Mouse (Mus musculus) limb, embryonic 15.5 days (tissue): ENCODE results near the gene Poll. TPM values are rescaled to one million over a fixed set of nuclear protein-coding genes. Genes with fewer than 3 reads are reported as not detected.
"Not testable (repeated sequence)": the region's sequence is repeated elsewhere in the genome, so short reads cannot be mapped to it uniquely, and the experiment has no call there.

Experiments used
- ATAC-seq: fragments of 200-750 bp; cut with Nextera tagmentation; 2 replicates; pipeline ENCODE4 v1.8.0; 2017; ENCODE audit warnings: low read depth, moderate TSS enrichment; ENCODE audit not compliant: insufficient number of reproducible peaks, low FRiP score, low TSS enrichment
- H3K27ac ChIP-seq: fragments of 300-500 bp; sonication (generic); 2 replicates; pipeline ENCODE4 v1.5.1; 2015; ENCODE audit warnings: moderate library complexity, mild to moderate bottlenecking, inconsistent platforms
- H3K27me3 ChIP-seq: fragments of 300-500 bp; sonication (generic); 2 replicates; pipeline ENCODE4 v1.6.1; 2015; ENCODE audit warnings: inconsistent platforms
- H3K36me3 ChIP-seq: fragments of 300-500 bp; sonication (generic); 2 replicates; pipeline ENCODE4 v1.6.1; 2015; ENCODE audit warnings: inconsistent platforms
- H3K4me1 ChIP-seq: fragments of 300-500 bp; sonication (generic); 2 replicates; pipeline ENCODE4 v1.6.1; 2015; ENCODE audit warnings: inconsistent platforms
- H3K4me2 ChIP-seq: fragments of 300-500 bp; sonication (generic); 2 replicates; pipeline ENCODE4 v1.6.1; 2015; ENCODE audit warnings: mild to moderate bottlenecking, inconsistent platforms
- H3K4me3 ChIP-seq: fragments of 300-500 bp; sonication (generic); 2 replicates; pipeline ENCODE4 v1.5.1; 2015; ENCODE audit warnings: mild to moderate bottlenecking, inconsistent platforms
- H3K9ac ChIP-seq: fragments of 300-500 bp; sonication (generic); 2 replicates; pipeline ENCODE4 v1.6.1; 2015; ENCODE audit warnings: inconsistent platforms
- H3K9me3 ChIP-seq: fragments of 300-500 bp; sonication (generic); 2 replicates; pipeline ENCODE4 v1.6.1; 2016; ENCODE audit warnings: inconsistent platforms
- WGBS: fragments of 180-500 bp; shearing (Covaris S2); methylation state at CpG from one replicate; pipeline ENCODE4 v1.1.7; 2015; 5-methylcytosine and 5-hydroxymethylcytosine counted together
- polyA plus RNA-seq: library from polyadenylated mRNA; unstranded; fragments of >200 nt; fragmentation: Nextera tagmentation; extraction: Ambion mirVana; gene quantifications from 2 replicates; pipeline ENCODE4 v1.2.1, GENCODE M21; 2015

Gene Poll
- polyA plus RNA-seq, 1 experiment from 2014 or later = 12.6 TPM

DNA sequence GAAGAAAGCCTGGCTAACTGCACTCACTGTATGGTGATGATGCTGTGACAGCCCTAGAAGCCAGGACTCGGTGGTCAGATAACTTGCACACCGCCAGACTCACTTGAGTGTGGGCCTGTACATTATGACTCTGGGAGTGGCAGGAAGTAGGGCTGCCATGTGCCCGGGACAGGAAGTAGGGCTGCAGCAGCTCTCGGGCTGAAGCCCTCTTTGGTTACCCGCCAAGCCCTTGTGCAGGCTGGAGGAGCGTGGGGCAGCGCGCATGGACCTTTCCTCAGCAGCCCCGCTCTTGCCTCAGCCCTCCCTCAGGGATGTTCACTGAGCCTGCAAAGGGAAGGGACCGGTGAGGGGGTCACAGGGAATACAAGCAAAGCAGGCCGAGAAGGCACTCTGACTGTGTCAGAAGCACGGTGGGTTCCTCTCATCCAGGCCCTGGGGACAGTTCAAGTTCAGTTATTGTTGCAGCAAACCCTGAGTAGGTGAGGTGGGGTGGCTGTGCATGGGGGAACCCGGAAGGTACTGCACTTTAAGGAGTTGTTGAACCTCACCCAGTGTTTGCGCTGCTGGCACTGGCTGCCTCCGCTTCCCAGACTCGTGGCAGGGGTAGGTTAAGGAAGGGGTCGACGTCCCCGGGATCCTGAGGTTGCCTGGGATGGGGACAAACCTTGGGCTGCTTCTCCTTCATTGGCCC lies 14.8 kb upstream of the Poll start:
- H3K4me1 ChIP-seq = peaks cover 38% of the 10 kb centered on the region
- H3K27me3 ChIP-seq = no peaks in the 10 kb centered on the region
- H3K4me2 ChIP-seq = no peak overlapping the region
- H3K36me3 ChIP-seq = peaks cover 30% of the 10 kb centered on the region
- no peaks in the 10 kb centered on the region for H3K9me3 ChIP-seq
- ATAC-seq = no peak
- no peak overlapping the region for H3K4me3 ChIP-seq
- no peak overlapping the region for H3K9ac ChIP-seq
- WGBS = 53% methylated on average over 19 of the region's 19 CpGs
- H3K27ac ChIP-seq = peak overlapping the region; percentile 18

DNA sequence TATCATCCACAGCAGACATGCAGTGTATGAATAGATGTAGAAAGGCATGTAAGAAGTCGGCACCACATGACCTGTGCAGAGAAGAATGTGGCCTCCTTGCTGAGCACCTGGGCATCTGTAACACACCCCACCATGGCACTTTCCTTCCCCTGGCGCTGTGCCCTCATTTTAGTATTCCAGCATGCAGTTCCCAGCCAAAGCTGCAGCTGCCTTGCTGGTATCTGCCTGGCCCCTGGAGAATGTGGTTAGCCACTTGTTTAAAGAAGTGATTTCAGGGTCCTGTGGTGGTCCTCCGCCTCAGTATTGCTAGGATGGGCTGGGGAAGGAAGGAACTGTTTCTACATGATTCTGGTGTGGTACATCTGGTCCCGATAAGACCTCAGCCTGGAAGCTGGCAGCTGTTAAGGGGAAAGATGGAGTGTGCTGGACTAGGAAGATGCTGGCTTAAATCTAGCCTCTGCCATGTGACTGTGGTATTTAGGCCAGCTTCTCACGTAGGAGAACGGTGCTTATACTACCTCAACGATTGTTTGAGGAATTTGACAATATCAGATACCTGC lies 14.1 kb upstream of the Poll start:
- peaks cover 27% of the 10 kb centered on the region for H3K36me3 ChIP-seq
- no peak overlapping the region for H3K9ac ChIP-seq
- no peaks in the 10 kb centered on the region for H3K9me3 ChIP-seq
- ATAC-seq = no peak
- no peak overlapping the region for H3K4me3 ChIP-seq
- peaks cover 43% of the 10 kb centered on the region for H3K4me1 ChIP-seq
- peak overlapping the region; percentile 18; the same call in 1 of the 2 replicates for H3K27ac ChIP-seq
- no peak overlapping the region for H3K4me2 ChIP-seq
- 47% methylated on average over 7 of the region's 7 CpGs for WGBS
- no peaks in the 10 kb centered on the region for H3K27me3 ChIP-seq

DNA sequence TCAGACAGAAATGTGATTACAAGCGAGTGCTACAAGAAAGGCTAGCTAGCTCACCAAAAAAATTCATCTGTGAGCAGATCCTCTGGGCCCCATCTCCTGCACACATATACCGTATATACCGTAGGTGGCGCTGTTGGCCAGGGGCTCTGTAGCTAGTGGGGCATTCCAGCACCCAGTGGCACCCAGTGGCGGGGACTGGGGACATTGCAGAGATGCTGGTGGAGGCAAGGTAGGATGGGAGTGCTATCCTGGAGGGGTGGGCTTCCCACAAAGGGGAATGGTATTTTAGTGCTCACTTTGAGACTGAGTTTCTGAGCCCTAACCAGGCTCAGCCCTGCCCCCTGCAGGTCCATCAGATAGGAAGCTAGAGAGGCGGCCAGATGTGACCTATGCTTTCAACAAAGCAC lies 13.5 kb upstream of the Poll start:
- 19% methylated on average over 6 of the region's 6 CpGs for WGBS
- Histone ChIP-seq H3K9me3 (no peaks in the 10 kb centered on the region), H3K4me3 (no peak overlapping the region), H3K4me1 (peaks cover 49% of the 10 kb centered on the region), H3K9ac (no peak overlapping the region), H3K36me3 (peaks cover 25% of the 10 kb centered on the region), H3K27ac (no peak overlapping the region), H3K4me2 (no peak overlapping the region), H3K27me3 (no peaks in the 10 kb centered on the region)
- ATAC-seq = no peak

DNA sequence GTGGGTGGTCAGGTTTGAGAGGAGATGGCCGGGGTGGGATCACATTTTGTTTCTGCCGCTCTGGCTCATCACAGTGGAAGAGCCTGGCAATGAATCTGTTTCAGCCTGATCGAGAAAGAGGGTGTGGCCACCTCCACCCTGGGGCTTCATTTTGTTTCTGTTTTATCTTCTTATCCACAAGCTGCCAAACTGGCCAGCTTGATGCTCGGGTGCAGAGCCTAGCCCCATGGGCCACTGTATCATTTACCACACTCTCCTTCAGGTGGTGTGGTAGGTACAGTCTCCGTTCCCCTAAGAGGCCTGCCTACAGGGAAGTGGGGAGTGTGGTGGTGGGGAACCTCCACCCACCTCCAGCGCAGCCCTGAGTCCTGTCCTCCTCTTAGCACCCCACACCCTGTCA lies 12.7 kb upstream of the Poll start:
- 63% methylated on average over 6 of the region's 6 CpGs for WGBS
- no peak overlapping the region for H3K4me3 ChIP-seq
- H3K4me1 ChIP-seq = peaks cover 52% of the 10 kb centered on the region
- H3K36me3 ChIP-seq = peaks cover 19% of the 10 kb centered on the region
- no peaks in the 10 kb centered on the region for H3K9me3 ChIP-seq
- H3K4me2 ChIP-seq = no peak overlapping the region
- no peak overlapping the region for H3K9ac ChIP-seq
- H3K27ac ChIP-seq = no peak overlapping the region
- H3K27me3 ChIP-seq = no peaks in the 10 kb centered on the region
- ATAC-seq = no peak

DNA sequence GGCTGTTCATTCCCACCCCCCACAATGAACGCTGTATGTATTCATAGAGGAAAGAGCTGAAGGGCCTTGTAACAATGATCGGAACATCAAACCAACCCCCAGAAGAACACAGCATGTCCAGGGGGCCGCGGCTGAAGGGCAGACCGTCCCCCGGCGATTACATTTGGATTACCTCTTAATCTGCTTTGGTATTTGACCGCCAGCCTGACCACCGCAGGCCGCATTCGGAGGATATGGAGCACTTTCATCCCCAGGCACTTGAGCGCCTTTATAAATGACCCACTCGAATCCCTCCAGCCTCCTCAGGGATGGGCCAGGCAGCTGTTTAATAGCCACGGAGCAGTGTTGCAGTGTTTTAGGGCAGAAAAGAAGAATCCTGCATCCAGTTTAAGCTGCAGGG lies 7.0 kb upstream of the Poll start:
- no peak overlapping the region for H3K4me2 ChIP-seq
- no peak for ATAC-seq
- no peak overlapping the region for H3K27ac ChIP-seq
- H3K4me1 ChIP-seq = peaks cover 45% of the 10 kb centered on the region
- 18% methylated on average over 14 of the region's 14 CpGs for WGBS
- no peak overlapping the region for H3K9ac ChIP-seq
- H3K27me3 ChIP-seq = no peaks in the 10 kb centered on the region
- H3K4me3 ChIP-seq = no peak overlapping the region
- H3K36me3 ChIP-seq = 0 out of 2 replicates have a peak, but pooled peaks cover 9% of the 10 kb centered on the region
- H3K9me3 ChIP-seq = no peaks in the 10 kb centered on the region

DNA sequence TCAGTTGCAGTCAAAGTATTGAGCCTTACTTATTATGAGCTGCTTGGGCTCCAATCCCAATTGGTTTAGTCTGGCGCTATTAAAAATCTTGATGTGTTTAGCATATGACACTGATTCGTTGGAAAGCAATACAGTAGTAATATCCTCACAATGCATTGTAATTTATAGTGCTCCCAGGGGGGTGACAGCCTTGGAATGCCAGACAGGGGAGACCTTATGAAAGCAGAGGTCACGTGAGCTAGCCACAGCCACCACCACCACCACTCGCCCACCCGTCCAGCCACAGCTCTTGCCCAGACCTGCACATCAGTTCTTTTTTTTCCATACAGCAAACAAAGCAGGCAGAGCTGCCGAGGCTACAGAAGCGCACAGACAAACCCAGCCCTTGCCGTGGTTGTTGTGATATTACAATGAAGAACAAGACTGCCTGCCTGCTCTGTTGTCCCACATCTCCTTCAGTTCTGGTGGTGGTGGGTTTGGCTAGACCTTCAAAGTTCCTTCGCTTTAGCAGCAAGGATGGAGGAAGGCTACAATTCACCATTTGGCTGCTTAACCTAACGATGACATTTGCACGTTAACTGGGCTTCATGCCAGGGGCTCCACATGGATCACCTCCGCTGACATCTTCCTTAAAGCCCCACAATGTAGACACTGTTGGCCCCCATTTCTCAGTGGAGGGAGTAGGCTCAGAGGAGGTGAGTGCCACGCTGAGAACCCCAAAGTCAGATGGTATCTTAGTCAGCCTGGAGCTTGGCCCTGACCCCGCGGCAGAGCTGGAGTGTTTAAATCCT lies 5.8 kb upstream of the Poll start:
- Histone ChIP-seq H3K27ac (no peak overlapping the region), H3K36me3 (no peaks in the 10 kb centered on the region), H3K9ac (no peak overlapping the region), H3K4me1 (peaks cover 45% of the 10 kb centered on the region), H3K9me3 (no peaks in the 10 kb centered on the region), H3K27me3 (no peaks in the 10 kb centered on the region), H3K4me2 (no peak overlapping the region), H3K4me3 (no peak overlapping the region)
- WGBS = 31% methylated on average over 15 of the region's 15 CpGs
- ATAC-seq = no peak

DNA sequence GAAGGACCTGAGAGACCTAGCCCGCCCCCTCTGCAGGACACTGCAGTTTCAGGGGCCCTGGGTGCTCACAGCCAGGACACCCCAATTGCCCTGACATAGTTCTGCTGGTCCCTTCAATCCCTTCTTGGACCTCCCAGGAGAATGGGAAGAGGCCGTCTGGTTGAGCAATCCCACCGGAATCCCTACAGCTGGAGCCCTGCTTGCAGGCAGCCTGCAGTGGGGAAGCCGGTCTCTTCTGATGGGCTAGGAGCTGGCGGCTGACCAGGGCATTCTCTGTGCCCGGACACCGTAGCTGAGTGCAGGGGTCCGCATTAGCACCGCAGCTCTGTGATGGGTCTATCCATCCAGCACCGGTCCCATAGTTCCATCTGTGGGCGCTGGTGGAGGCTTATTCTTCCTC lies 6.2 kb downstream of the Poll start:
- H3K27me3 ChIP-seq = 0 out of 2 replicates have a peak, but pooled peaks cover 7% of the 10 kb centered on the region
- H3K9me3 ChIP-seq = no peaks in the 10 kb centered on the region
- H3K4me3 ChIP-seq = no peak overlapping the region
- WGBS = 91% methylated on average over 11 of the region's 11 CpGs
- H3K36me3 ChIP-seq = peaks cover 37% of the 10 kb centered on the region
- no peak overlapping the region for H3K4me2 ChIP-seq
- H3K4me1 ChIP-seq = no peaks in the 10 kb centered on the region
- H3K27ac ChIP-seq = no peak overlapping the region
- H3K9ac ChIP-seq = no peak overlapping the region
- no peak for ATAC-seq

DNA sequence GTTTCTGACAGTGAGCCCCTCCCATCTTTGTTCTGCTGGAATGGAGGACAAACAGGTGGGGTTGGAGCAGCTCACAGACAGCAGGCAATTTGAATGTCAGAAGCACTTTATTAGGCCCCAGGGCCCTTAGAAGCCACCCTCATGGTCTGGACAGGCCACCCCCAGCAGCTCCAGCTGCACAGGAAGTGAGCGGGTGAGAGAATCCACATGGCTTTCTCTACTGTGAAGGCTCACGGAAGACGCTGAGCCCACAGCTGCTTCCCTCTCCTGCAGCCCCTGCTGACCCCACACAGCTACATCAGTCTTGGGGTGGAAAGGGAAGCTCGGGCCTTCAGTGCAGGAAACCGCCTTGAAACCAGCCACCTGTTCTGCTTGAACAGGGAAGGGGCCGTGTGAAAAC lies 8.1 kb downstream of the Poll start:
- H3K27ac ChIP-seq = no peak overlapping the region
- H3K4me3 ChIP-seq = no peak overlapping the region
- H3K9me3 ChIP-seq = no peaks in the 10 kb centered on the region
- peaks cover 34% of the 10 kb centered on the region for H3K36me3 ChIP-seq
- no peak for ATAC-seq
- 46% methylated on average over 6 of the region's 6 CpGs for WGBS
- no peaks in the 10 kb centered on the region for H3K4me1 ChIP-seq
- H3K4me2 ChIP-seq = no peak overlapping the region
- no peak overlapping the region for H3K9ac ChIP-seq
- H3K27me3 ChIP-seq = peaks cover 11% of the 10 kb centered on the region; the same call in 1 of the 2 replicates

DNA sequence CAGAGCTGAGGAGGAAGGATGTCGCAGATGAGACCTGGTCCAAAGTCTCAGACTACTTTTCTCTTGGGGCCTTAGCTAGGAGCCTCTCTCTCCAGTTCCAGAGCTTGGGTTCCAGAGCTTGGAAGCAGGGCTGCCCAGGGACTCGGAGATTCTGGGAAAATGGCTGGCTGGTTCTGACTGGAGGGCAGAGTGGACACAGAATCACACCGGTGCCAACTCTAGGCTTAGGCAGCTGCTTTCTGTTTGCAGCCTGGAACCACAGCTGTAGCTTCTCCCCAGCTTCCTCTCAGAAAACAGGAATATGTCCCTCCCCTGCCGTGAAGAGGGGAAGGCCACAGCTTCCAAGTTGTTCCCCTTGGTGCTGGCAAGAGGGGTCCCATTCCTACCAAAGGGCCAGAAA lies 10.4 kb downstream of the Poll start:
- Histone ChIP-seq H3K4me1 (peaks cover 2% of the 10 kb centered on the region; the same call in 1 of the 2 replicates), H3K36me3 (peaks cover 24% of the 10 kb centered on the region), H3K4me2 (no peak overlapping the region), H3K9ac (no peak overlapping the region), H3K27me3 (peaks cover 29% of the 10 kb centered on the region), H3K4me3 (no peak overlapping the region), H3K27ac (no peak overlapping the region), H3K9me3 (no peaks in the 10 kb centered on the region)
- ATAC-seq = no peak
- WGBS = 80% methylated on average over 4 of the region's 4 CpGs

DNA sequence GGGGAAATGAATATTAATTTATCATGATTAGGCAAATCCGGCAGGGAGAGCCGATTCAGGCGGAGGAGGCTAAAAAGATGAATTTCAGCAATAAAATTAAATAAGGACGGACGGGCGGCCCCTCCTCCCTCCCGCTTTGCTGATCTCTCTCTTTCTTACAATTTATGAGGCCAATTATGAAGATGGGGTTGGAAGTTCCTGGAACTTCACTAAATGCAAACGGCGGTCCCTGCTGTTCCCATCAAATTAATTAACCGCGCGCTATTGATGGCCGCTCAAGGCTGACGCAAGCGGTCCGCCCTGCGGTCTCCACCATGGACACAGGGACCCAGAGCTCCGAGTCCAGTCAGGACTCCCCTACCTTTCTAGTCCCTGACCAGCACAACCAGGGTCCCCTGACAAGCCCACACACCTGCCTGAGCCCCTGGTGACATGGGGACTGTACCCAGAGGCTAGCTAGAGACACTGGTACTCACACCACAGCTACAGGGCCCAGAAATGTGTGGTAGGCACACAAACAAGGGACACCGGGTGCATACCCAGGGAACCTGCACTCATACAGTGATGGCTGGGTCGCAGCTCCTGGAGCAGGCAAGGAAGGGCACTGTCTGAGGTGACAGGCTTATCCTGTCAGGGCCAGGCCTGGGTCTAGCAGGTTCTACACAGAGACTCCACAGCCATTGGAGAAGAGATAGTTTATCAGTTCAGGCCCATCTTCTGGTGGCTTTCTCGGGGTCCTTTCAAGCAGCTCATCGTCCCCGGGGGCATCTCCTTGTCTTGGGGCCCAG lies 11.0 kb downstream of the Poll start:
- Histone ChIP-seq H3K4me2 (no peak overlapping the region), H3K27ac (no peak overlapping the region), H3K9ac (no peak overlapping the region), H3K4me3 (no peak overlapping the region), H3K4me1 (peaks cover 7% of the 10 kb centered on the region), H3K36me3 (peaks cover 18% of the 10 kb centered on the region), H3K9me3 (no peaks in the 10 kb centered on the region), H3K27me3 (peaks cover 29% of the 10 kb centered on the region)
- no peak for ATAC-seq
- WGBS = 58% methylated on average over 23 of the region's 23 CpGs

DNA sequence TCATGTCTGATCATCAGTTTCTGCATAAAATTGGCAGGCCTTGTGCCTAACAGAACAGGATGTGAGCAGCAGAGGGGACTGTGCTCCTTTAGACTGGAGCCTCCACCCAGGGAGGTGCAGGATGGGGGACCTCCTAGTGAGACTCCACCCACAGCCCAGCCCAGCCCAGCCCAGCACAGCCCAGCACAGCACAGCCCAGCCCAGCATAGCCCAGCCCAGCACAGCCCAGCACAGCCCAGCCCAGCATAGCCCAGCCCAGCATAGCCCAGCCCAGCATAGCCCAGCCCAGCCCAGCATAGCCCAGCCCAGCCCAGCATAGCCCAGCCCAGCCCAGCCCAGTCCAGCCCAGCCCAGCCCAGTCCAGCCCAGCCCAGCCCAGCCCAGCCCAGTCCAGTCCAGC lies 12.1 kb downstream of the Poll start:
- ATAC-seq, H3K9me3 ChIP-seq, H3K27ac ChIP-seq, H3K36me3 ChIP-seq, H3K4me3 ChIP-seq, H3K9ac ChIP-seq, H3K4me2 ChIP-seq: not testable (repeated sequence)
- H3K27me3 ChIP-seq = peaks cover 39% of the 10 kb centered on the region
- H3K4me1 ChIP-seq = peaks cover 11% of the 10 kb centered on the region
